Mouse (Mus musculus) CH12.LX (cell line): Measurements from ENCODE around the gene Polh. TPM values are rescaled to one million over a fixed set of nuclear protein-coding genes. Genes with fewer than 3 reads are reported as not detected.

Experiments used
- DNase-seq: peaks from one replicate; pipeline ENCODE4 v3.0.0-alpha.2; 2013; ENCODE audit errors: extremely low read depth
- H3K27ac ChIP-seq: 2 replicates; pipeline ENCODE4 v1.5.1; 2012; ENCODE audit warnings: low read depth, mild to moderate bottlenecking, control low read depth, moderate library complexity; ENCODE audit not compliant: insufficient read depth
- H3K27me3 ChIP-seq: replicated peaks from 2 replicates; pipeline ENCODE3; 2012; ENCODE audit warnings: inconsistent platforms
- H3K36me3 ChIP-seq, 2 experiments: replicated peaks in 1 of 2; 2 replicates each; pipeline versions ENCODE3 to v1.6.1; 2012; ENCODE audit warnings: inconsistent platforms in 1 of 2, low read length in 1 of 2, mild to moderate bottlenecking in 1 of 2, mixed read lengths in 1 of 2, moderate library complexity in 1 of 2; ENCODE audit not compliant: control insufficient read depth in 1 of 2, insufficient read depth in 1 of 2
- H3K4me1 ChIP-seq, 2 experiments: 2 replicates each; pipeline ENCODE4 v1.6.1; 2012; ENCODE audit warnings: inconsistent platforms in 1 of 2, moderate library complexity in 1 of 2; ENCODE audit not compliant: insufficient read depth in 2 of 2, control insufficient read depth in 1 of 2
- H3K4me2 ChIP-seq: 2 replicates; pipeline ENCODE4 v1.6.1; 2012; ENCODE audit warnings: low read depth, mild to moderate bottlenecking, control low read depth; ENCODE audit not compliant: poor library complexity, insufficient read depth, severe bottlenecking
- H3K4me3 ChIP-seq, 3 experiments: fragments of 150-350 bp in 1 of 3; sonication (generic) in 1 of 3; replicated peaks in 1 of 3; 2 replicates each; pipeline versions ENCODE3 to v1.5.1; 2011 to 2012; ENCODE audit warnings: low read depth in 2 of 3, low read length in 2 of 3, mild to moderate bottlenecking in 2 of 3, moderate library complexity in 2 of 3, control low read depth in 1 of 3, improper control_type of control experiment in 1 of 3, inconsistent platforms in 1 of 3, mixed read lengths in 1 of 3; ENCODE audit not compliant: poor library complexity in 1 of 3
- H3K79me2 ChIP-seq: replicated peaks from 2 replicates; pipeline ENCODE4 v1.6.1; 2012; ENCODE audit warnings: mild to moderate bottlenecking, moderate library complexity; ENCODE audit not compliant: control insufficient read depth, poor library complexity, insufficient read depth, severe bottlenecking; ENCODE audit errors: extremely low read depth
- H3K9ac ChIP-seq: 2 replicates; pipeline ENCODE4 v1.6.1; 2012; ENCODE audit warnings: low read depth, mild to moderate bottlenecking, control low read depth, moderate library complexity; ENCODE audit not compliant: insufficient read depth
- H3K9me3 ChIP-seq: replicated peaks from 2 replicates; pipeline ENCODE3; 2012; ENCODE audit warnings: low read length, inconsistent platforms, mixed read lengths
- BHLHE40 ChIP-seq: IDR thresholded peaks from 2 replicates; pipeline ENCODE4 v1.6.1; 2011; ENCODE audit warnings: mild to moderate bottlenecking, low read depth, low read length, improper control_type of control experiment
- CHD2 ChIP-seq: IDR thresholded peaks from 2 replicates; pipeline ENCODE4 v1.6.1; 2011; ENCODE audit warnings: low read length, improper control_type of control experiment
- CTCF ChIP-seq, 2 experiments: IDR thresholded peaks in 1 of 2; conservative IDR thresholded peaks in 1 of 2; 2 replicates each; pipeline ENCODE4 v1.5.1; 2011 to 2012; ENCODE audit warnings: low read depth in 2 of 2, low read length in 2 of 2, improper control_type of control experiment in 1 of 2, inconsistent platforms in 1 of 2, mild to moderate bottlenecking in 1 of 2, moderate library complexity in 1 of 2
- E2F4 ChIP-seq: IDR thresholded peaks from 2 replicates; pipeline ENCODE4 v1.6.1; 2011; ENCODE audit warnings: low read depth, low read length, improper control_type of control experiment; ENCODE audit not compliant: insufficient replicate concordance
- ETS1 ChIP-seq: conservative IDR thresholded peaks from 2 replicates; pipeline ENCODE4 v1.6.1; 2012; ENCODE audit warnings: low read depth, mild to moderate bottlenecking, inconsistent platforms, low read length, improper control_type of control experiment, moderate library complexity
- IRF4 ChIP-seq: IDR thresholded peaks from 2 replicates; pipeline ENCODE4 v1.6.1; 2014; ENCODE audit warnings: low read depth, mild to moderate bottlenecking, inconsistent platforms, low read length, improper control_type of control experiment
- JUN ChIP-seq: IDR thresholded peaks from 2 replicates; pipeline ENCODE4 v1.6.1; 2011; ENCODE audit warnings: low read depth, mild to moderate bottlenecking, low read length, improper control_type of control experiment, moderate library complexity; ENCODE audit not compliant: insufficient read depth
- KAT2A ChIP-seq: IDR thresholded peaks from 2 replicates; pipeline ENCODE4 v1.6.1; 2012; ENCODE audit warnings: low read length, improper control_type of control experiment, inconsistent platforms; ENCODE audit not compliant: insufficient replicate concordance
- MAFK ChIP-seq: IDR thresholded peaks from 2 replicates; pipeline ENCODE4 v1.6.1; 2011; ENCODE audit warnings: low read length, improper control_type of control experiment; ENCODE audit not compliant: insufficient replicate concordance
- MAX ChIP-seq: IDR thresholded peaks from 2 replicates; pipeline ENCODE4 v1.6.1; 2011; ENCODE audit warnings: low read length, improper control_type of control experiment
- MEF2A ChIP-seq: IDR thresholded peaks from 2 replicates; pipeline ENCODE4 v1.6.1; 2014; ENCODE audit warnings: low read depth, mild to moderate bottlenecking, inconsistent platforms, low read length, improper control_type of control experiment, borderline replicate concordance
- MXI1 ChIP-seq: IDR thresholded peaks from 2 replicates; pipeline ENCODE4 v1.6.1; 2011; ENCODE audit warnings: mild to moderate bottlenecking, low read depth, low read length, improper control_type of control experiment
- NELFE ChIP-seq: IDR thresholded peaks from 2 replicates; pipeline ENCODE4 v1.6.1; 2011; ENCODE audit warnings: low read depth, low read length, improper control_type of control experiment
- NRF1 ChIP-seq: IDR thresholded peaks from 2 replicates; pipeline ENCODE4 v1.6.1; 2014; ENCODE audit warnings: low read depth, mild to moderate bottlenecking, inconsistent platforms, low read length, improper control_type of control experiment, moderate library complexity
- POLR2AphosphoS2 ChIP-seq: IDR thresholded peaks from 2 replicates; pipeline ENCODE4 v1.6.1; 2011; ENCODE audit warnings: low read depth, low read length, improper control_type of control experiment
- RCOR1 ChIP-seq: conservative IDR thresholded peaks from 2 replicates; pipeline ENCODE4 v1.6.1; 2012; ENCODE audit warnings: low read depth, mild to moderate bottlenecking, inconsistent platforms, low read length, improper control_type of control experiment
- SIN3A ChIP-seq: IDR thresholded peaks from 2 replicates; pipeline ENCODE4 v1.6.1; 2012; ENCODE audit warnings: low read length, improper control_type of control experiment, inconsistent platforms
- SMC3 ChIP-seq: IDR thresholded peaks from 2 replicates; pipeline ENCODE4 v1.6.1; 2011; ENCODE audit warnings: low read depth, low read length, improper control_type of control experiment
- TCF12 ChIP-seq: IDR thresholded peaks from 2 replicates; pipeline ENCODE4 v1.6.1; 2014; ENCODE audit warnings: low read depth, mild to moderate bottlenecking, inconsistent platforms, low read length, improper control_type of control experiment
- USF1 ChIP-seq: IDR thresholded peaks from 2 replicates; pipeline ENCODE4 v1.6.1; 2014; ENCODE audit warnings: low read depth, mild to moderate bottlenecking, inconsistent platforms, low read length, improper control_type of control experiment
- ZC3H11A ChIP-seq: IDR thresholded peaks from 2 replicates; pipeline ENCODE4 v1.6.1; 2012; ENCODE audit warnings: low read depth, mild to moderate bottlenecking, inconsistent platforms, low read length, improper control_type of control experiment
- dilution Hi-C: fragments of 300-500 bp; cut with MboI; formaldehyde crosslinking; loops from 2 replicates; pipeline ENCODE4 v1.14.3; 2020; ENCODE audit warnings: low sequenced_read_pairs; ENCODE audit not compliant: extremely low pct_unique_long_range_greater_than_20kb, extremely low pct_ligation_motif_present
- in situ Hi-C: fragments of 300-500 bp; cut with MboI; formaldehyde crosslinking; loops from 3 replicates; pipeline ENCODE4 v1.14.3; 2019; ENCODE audit warnings: low sequenced_read_pairs, low pct_ligation_motif_present, low pct_unique_long_range_greater_than_20kb, mixed read lengths
- polyA plus RNA-seq: library from polyadenylated mRNA; unstranded; fragments of >175 nt; gene quantifications from 2 replicates; pipeline ENCODE4 v1.2.1, GENCODE M21; 2012; ENCODE audit warnings: low read depth; ENCODE audit not compliant: insufficient read length
- total RNA-seq, 2 experiments: library from RNA; depleted of rRNA; stranded (reverse); fragments of 300-350 nt in 1 of 2; fragments of >200 nt in 1 of 2; gene quantifications; 2 replicates each; pipeline ENCODE4 v1.2.3; 2012 to 2014

The Polh gene
- total and polyA plus RNA-seq, 3 experiments: 23.1 to 40.4 (median 36.0) TPM

DNA sequence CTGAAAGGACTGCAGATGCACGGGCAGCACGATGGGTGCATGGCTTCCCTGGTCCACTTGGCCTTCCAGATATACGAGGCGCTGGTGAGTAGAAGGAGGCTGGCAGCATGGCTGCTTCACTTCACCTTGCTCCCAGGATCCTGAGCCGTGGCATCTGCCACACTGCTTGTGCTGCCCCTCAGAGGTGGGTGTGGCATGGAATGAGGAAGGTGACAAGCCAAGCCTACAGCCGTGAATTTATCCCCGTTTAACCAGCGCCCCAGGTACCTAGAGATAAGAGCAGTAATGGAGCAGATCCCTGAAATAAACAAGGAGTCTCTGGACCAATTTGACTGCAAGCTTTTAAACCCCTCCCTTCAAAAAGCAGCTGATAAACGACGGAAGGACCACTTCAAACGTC is 39.0 kb upstream of the Polh start:
- no peaks in the 10 kb centered on the region for H3K27me3 ChIP-seq
- peaks cover 5% of the 10 kb centered on the region; the same call in 1 of the 2 replicates for H3K79me2 ChIP-seq
- no peak overlapping the region for H3K4me2 ChIP-seq
- in situ Hi-C loops: loop anchor here (25.0 kb wide), 1 partner anchor 746 kb away; no protein-coding TSS in a partner anchor
- no peak overlapping the region for H3K4me3 ChIP-seq
- dilution Hi-C loops: no loop called here
- H3K36me3 ChIP-seq: peaks cover 83 to 97% of the 10 kb centered on the region in 2 experiments
- H3K9me3 ChIP-seq: no peaks in the 10 kb centered on the region
- H3K4me1 ChIP-seq: peaks cover 0 to 6% of the 10 kb centered on the region in 2 experiments; a peak in 2 of 4 replicates
- H3K27ac ChIP-seq: no peak overlapping the region
- TF ChIP-seq KAT2A: no peak
- TF ChIP-seq IRF4: no peak
- no peak for TF ChIP-seq BHLHE40
- TF ChIP-seq MAX: no peak
- TF ChIP-seq CHD2: no peak
- TF ChIP-seq RCOR1: no peak
- TF ChIP-seq NELFE: no peak
- TF ChIP-seq MXI1: no peak
- no peak overlapping the region for H3K9ac ChIP-seq
- no peak for DNase-seq

DNA sequence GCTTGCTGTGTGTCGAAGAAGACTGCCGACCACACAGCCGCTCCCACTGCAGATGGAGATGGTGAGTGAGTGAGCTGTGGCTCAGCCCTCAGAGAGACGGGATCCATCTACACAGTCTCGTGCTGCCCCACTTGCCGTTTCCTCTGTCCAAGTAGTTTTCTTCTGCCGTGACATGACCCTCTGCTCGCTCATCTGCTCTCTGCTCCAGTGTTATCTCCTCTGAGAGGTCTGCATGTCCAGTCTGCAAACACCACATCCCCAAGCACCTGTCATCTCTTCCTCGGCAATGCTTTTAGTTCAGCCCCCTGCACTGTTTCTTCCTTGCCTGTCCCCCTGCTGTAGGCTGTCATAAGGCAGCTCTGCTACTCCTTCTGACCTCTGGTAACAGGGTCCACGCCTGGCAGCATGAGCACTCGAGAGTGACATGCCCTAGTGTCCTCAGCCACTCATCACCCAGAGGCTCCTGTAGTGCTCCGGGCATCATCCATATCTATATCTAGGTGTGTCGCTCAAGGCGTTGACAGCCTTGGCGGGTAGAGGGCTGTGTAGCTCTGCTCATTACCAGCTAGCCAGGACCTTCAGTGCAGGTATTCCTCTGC is 37.2 kb upstream of the Polh start:
- no peak overlapping the region for H3K4me2 ChIP-seq
- no peak for DNase-seq
- TF ChIP-seq E2F4 (no peak), TCF12 (no peak), ZC3H11A (no peak), MEF2A (no peak), CTCF (conservative IDR thresholded peaks at IDR 0.05 in 1 of 2, IDR thresholded peaks at IDR 0.05 in 1 of 2; ENCODE audit: low read depth in 2 of 2, low read length in 2 of 2) (no peak), POLR2AphosphoS2 (no peak)
- TF ChIP-seq, all 38 proteins: peak for 0
- dilution Hi-C loops: no loop called here
- in situ Hi-C loops: loop anchor here (5.0 to 25.0 kb wide), 2 partner anchors 37 to 748 kb away; partner anchors contain the start of genes Polh and Xpo5
- H3K4me1 ChIP-seq: no peaks in the 10 kb centered on the region
- H3K79me2 ChIP-seq: no peaks in the 10 kb centered on the region
- no peak overlapping the region for H3K9ac ChIP-seq
- peaks cover 87 to 93% of the 10 kb centered on the region in 2 experiments for H3K36me3 ChIP-seq
- H3K4me3 ChIP-seq: no peak overlapping the region
- H3K9me3 ChIP-seq: no peaks in the 10 kb centered on the region
- no peak overlapping the region for H3K27ac ChIP-seq
- no peaks in the 10 kb centered on the region for H3K27me3 ChIP-seq

DNA sequence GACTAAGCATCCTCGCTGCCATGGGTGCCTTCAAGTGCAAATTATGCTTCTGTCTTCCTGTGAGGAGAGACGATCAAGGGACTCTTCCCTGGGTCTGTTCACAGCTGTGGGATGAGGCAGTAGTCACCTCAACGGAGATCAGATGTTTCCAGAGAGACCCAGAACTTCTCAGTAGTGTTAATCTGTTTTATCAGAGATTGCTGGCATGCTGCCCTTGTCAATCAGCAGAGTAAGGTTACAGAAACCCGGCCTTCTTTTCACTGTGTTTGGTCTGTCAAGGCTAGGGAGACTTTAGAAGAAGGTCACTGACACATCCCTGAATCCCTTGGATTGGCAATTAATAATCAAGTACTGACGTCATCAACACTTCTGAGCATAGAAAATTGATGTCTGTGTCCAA is 35.0 kb upstream of the Polh start:
- no peak overlapping the region for H3K4me2 ChIP-seq
- no peak overlapping the region for H3K27ac ChIP-seq
- no peak overlapping the region for H3K4me3 ChIP-seq
- no peak for DNase-seq
- H3K4me1 ChIP-seq: no peaks in the 10 kb centered on the region
- H3K9ac ChIP-seq: no peak overlapping the region
- H3K36me3 ChIP-seq: peaks cover 85 to 92% of the 10 kb centered on the region in 2 experiments
- H3K79me2 ChIP-seq: no peaks in the 10 kb centered on the region
- TF ChIP-seq MAX (no peak), JUN (no peak), USF1 (no peak), ETS1 (no peak), SIN3A (no peak), POLR2AphosphoS2 (no peak), BHLHE40 (no peak), CHD2 (no peak), MAFK (no peak), IRF4 (no peak), SMC3 (no peak), NRF1 (no peak)
- H3K9me3 ChIP-seq: no peaks in the 10 kb centered on the region
- no peaks in the 10 kb centered on the region for H3K27me3 ChIP-seq
- in situ Hi-C loops: loop anchor here (5.0 to 25.0 kb wide), 2 partner anchors 35 to 750 kb away; partner anchors contain the start of genes Polh and Xpo5
- dilution Hi-C loops: no loop called here
